Mouse (Mus musculus): ENCODE data around the gene Ilkap.

Gene Ilkap

GRCm38 (mm10) chr1:91356105-91356504, 42.5 kb downstream of the Ilkap start:
- no peak for DNase-seq (ENCODE audit: low spot score)

GRCm38 (mm10) chr1:91352277-91352676, 46.3 kb downstream of the Ilkap start:
- no peak for DNase-seq (ENCODE audit: low spot score)

GRCm38 (mm10) chr1:91351249-91351648, 47.4 kb downstream of the Ilkap start:
- DNase-seq (ENCODE audit: low spot score) = no peak

GRCm38 (mm10) chr1:91350841-91351240, 47.8 kb downstream of the Ilkap start, which contains the start of gene Klhl30:
Gene Klhl30, plus strand, starts transcription at chr1:91351016.
- no peak for DNase-seq (ENCODE audit: low spot score)

- DNase-seq (ENCODE audit: low spot score) = peak; percentile 69
Observed at GRCm38 (mm10) chr1:91346892-91347291, 51.7 kb downstream of the Ilkap start.

- DNase-seq (ENCODE audit: low spot score) = no peak
Observed at GRCm38 (mm10) chr1:91344921-91345685, 53.5 kb downstream of the Ilkap start.

- no peak for DNase-seq (ENCODE audit: low spot score)
Observed at GRCm38 (mm10) chr1:91344001-91344400, 54.6 kb downstream of the Ilkap start.

GRCm38 (mm10) chr1:91337355-91337754, 61.3 kb downstream of the Ilkap start:
- DNase-seq (ENCODE audit: low spot score) = no peak

- DNase-seq (ENCODE audit: low spot score) = no peak
Observed at GRCm38 (mm10) chr1:91333582-91333981, 65.0 kb downstream of the Ilkap start.

- DNase-seq (ENCODE audit: low spot score) = no peak
Observed at GRCm38 (mm10) chr1:91332102-91332501, 66.5 kb downstream of the Ilkap start.

- no peak for DNase-seq (ENCODE audit: low spot score)
Observed at GRCm38 (mm10) chr1:91325488-91326042, 73.0 kb downstream of the Ilkap start.

GRCm38 (mm10) chr1:91324646-91325045, 74.0 kb downstream of the Ilkap start:
- DNase-seq (ENCODE audit: low spot score) = no peak
